Mouse (Mus musculus) left cerebral cortex, adult 9 months (tissue): ENCODE measurements around the gene Arid3b.

ENCODE experiments used
- DNase-seq, 2 experiments: peaks; one replicate each; pipeline ENCODE4 v3.0.0; 2022; ENCODE audit warnings: low spot score in 2 of 2

Gene Arid3b

DNA sequence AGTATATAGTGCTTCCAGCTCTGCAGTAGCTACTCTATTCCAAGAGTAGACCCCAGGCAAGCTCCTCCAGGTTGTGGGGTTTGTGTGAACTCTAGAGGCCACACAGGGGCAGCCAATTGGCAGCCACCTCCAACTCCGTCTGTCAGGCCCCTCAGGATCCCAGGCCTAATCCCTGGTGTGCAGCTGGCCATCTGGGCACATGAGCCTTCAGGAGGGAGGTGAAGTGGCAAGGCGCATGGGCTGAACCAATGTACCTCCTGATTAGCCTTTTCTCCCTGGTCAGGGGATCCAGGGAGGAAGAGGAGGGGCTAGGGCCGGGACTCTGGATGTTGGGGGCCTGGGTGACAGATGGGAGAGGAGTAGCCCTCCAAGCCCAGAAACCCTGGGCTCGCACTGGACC lies 60.9 kb downstream of the Arid3b start:
- DNase-seq, result no peak

DNA sequence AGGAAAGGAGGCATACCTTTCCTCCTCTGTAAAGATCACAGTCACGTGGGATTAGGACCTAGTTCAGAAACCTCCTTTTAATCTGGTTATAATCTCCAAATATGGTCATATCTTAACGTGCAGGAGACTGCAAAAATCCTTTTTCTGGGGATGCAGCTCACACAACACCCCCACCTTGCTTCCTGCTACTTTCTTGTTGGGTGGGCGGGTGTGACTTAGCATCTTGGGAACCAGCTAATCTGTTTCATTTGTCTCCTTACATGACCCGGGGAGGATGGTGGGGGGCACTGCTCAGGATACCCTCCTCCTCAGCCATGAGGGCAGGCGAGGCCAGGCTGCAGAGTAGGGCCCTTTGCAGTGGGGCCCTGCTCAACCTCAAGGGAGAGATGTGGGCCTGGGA lies 61.6 kb downstream of the Arid3b start:
- DNase-seq, result peak; percentile 72 to 73

DNA sequence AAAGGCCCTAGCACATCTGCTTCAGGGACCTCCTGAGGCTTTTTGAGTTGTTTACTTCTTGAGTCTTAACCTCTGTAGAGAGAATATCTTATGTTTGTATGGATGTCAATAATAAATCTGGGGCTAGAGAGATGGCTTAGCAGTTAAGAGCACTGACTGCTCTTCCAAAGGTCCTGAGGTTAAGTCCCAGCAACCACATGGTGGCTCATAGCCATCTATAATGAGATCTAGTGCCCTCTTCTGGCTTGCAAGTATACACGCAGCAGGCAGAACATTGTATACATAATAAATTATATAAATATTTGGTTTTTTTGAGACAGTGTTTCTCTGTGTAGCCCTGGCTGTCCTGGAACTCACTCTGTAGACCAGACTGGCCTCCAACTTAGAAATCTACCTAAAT lies 62.4 kb downstream of the Arid3b start:
- DNase-seq, result no peak

GRCm38 (mm10) chr9:57773754-57774153 lies 62.8 kb downstream of the Arid3b start:
- no peak for DNase-seq

DNA sequence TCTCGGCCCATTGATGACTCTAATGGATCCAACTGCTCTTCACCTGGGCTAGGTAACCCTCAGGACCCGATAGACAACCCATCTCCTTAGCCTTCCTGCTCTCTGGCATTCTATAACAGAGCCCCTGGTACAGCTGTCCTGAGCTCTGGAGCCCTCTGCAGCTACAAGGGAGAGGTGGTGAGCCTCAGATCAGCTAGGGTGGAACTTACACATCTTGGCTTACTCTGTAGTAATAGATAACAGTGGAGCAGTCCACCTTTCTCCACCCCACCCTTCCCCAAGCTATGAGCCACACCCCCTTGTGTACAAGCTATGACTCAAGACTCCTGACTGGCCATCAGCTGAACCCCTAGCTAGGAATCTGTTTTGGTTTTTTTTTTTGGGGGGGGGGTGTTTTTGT lies 65.8 kb downstream of the Arid3b start:
- no peak for DNase-seq

- DNase-seq, result no peak
These were observed 66.4 kb downstream of the Arid3b start for GRCm38 (mm10) chr9:57770214-57770613.

DNA sequence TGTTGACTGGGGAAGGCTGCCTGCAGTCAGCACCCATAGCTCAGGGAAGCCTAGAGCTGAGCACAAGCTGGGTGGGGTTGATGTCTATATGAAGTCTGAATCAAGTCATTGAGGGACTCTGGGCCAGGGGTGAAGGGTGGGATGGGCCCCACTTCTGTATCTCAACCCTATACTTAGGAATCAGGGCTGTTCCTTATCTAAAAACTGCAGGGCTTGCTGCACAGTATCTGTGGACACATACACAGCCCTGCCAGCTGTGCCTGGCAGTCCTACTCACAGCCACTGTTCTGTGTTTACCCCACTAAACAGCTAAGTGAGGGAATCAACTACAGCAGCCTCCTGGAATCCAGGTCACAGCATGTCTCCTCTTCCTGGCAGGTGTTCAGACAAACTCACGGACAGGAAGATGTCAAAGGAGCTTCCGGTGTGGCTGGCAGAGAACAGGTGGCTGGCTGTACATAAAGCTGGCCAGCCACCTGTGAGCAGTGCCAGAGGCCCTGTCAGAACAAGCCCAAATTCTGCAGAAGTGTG lies 67.0 kb downstream of the Arid3b start:
- no peak for DNase-seq

DNA sequence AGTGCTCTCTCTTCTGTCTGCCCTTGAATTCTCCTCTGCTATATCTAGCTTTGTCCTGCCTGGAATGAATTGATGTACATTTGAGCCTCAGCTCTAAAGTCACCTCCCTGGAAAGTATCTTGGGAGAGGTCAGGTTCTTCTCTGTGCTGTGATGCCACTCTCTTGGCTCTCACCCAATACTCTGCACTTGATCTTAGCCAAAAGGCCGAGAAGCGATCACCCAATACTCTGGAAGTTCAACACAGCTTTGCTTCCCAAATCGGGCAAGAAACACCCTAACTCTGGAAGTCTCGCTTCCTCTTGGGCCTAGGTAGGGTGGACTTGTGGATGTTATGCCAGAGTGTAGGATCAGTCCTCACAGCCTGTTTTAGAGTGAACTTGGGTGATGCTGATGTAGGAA lies 69.4 kb downstream of the Arid3b start:
- DNase-seq, result no peak

GRCm38 (mm10) chr9:57766431-57766830 lies 70.2 kb downstream of the Arid3b start:
- DNase-seq, result peak in 1 of 2 experiments; percentile 48

GRCm38 (mm10) chr9:57765364-57766351 lies 70.9 kb downstream of the Arid3b start, which contains the start of gene Clk3:
Gene Clk3, minus strand, starts transcription at chr9:57765860.
- peak in 1 of 2 experiments; percentile 78 for DNase-seq

DNA sequence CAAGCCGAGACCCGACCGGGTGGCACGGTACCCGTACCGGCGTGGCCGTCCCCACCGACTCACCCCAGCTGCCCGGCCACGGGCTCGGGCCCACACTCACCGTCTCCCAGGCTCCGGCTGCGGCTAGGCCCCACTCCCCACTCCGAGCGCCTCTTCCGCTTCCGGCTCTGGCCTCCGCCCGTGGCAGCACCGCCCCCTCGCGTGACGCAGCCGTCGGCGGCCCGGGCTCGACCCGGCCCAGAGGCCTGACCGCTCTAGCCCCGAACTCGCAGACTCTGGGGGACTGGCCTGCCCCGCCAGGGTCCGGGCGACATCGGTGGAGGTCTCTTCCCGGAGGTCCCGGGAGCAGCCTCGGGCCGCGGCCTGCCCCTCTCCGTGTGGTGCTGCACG lies 71.6 kb downstream of the Arid3b start:
- peak; percentile 80 to 91 for DNase-seq

DNA sequence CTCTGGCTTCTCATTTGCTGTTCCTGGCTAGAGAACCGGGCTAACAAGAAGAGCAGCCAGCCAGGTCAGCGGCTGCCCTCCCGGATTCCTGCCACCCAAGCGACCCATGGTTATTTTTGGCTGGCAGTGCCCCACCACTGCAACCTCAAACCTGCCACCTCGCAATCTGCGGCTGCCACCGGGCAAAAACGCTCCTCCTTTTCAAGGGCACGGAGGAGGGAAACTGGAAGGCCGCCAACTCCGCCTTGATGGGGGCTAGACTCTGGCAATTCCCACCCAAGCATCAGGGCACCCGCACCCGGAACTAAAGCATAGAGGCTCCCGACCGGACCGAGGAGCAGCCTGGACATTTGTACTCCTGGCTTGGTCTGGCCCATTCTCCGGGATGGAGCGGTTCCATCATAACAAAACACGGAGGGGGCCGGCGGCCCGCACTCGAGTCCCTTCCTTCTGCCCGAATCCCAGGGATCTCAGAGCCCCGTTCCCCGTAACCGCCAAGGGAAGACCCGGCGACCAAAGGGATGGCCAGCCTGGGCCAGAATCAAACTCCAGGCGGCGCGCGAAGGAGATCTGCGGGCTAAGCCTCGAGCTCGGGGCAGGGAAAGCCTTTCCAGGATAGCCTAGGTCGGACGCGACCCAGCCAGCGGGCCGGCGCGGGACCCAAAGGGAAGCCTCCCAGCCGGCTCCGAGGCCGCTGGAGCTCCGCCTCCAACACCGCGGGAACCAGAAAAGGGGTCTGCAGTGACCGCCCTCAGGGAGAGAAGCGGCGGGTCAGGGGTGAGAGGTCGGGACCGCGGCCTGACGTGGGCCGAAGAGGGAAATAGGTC lies 72.2 kb downstream of the Arid3b start:
- peak; percentile 69 to 77 for DNase-seq

DNA sequence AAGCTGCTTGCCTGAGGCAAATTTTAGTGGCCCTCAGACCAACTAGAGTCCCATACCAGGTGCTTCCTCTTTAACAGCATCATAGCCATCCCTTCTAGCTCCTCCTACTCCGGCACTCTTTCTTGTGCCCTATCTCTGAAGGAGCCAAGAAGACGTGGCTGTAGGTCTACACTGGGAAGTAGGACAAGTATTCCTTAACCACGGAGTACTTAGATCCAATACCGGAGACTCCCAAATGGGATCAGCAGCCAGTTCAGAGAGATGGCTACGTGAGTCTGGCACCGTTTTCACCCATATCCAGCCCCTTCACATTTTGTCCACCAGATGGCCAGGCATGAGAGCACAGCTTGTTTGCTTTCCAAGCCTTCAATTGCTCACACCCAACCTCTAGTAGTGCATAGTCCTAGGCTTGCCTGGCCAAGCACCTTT lies 74.0 kb downstream of the Arid3b start:
- DNase-seq, result no peak

DNA sequence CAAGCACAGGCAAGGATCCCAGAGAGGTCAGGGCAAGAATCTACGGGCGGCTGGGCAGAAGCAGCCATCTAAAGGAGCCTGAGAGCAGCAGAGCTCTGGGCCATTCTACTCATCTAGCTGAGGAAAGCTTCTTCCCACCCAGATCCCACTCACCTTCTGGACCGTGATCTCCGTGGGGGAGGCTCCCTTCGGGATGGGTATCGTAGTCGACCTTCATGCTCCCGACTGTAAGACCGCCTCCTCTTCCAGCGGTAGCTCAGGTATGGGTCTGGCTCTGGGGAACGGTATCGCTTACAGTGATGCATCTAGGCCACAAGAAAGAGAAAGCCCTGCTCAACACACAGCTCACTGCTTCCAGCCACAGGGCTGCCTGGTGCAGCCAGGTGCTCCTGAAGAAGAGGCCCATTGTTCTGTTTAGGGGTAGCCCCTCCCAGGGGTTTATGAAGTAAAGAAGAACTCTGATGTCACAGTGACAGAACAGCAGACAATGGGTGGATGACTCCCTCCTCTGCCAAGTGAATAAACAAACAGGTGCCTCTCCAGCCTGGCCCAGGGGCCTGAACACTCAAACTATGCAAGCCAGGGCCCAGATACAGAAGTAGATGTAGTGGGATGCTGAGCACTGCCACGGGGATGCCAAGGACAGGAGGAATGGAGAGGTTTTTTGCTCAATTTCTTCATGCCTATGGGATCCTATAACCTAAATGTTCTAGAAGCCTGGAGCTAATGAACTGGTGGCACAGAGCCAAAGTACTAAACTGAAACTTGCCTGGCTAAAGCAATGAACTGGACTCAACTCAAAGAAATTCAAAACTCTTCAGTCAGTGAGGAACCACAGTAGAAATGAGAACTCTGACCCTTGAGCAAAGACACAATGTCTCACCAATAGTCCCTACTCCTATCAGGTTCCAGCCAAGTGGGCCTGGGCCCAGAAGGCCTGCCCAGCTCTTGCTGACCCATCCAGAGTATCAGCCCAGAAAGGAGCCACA lies 74.7 kb downstream of the Arid3b start:
- no peak for DNase-seq

- DNase-seq, result no peak
These were observed 76.0 kb downstream of the Arid3b start for GRCm38 (mm10) chr9:57760416-57761146.

GRCm38 (mm10) chr9:57759289-57759688 lies 77.3 kb downstream of the Arid3b start:
- peak in 1 of 2 experiments; percentile 56 for DNase-seq

GRCm38 (mm10) chr9:57758528-57758927 lies 78.1 kb downstream of the Arid3b start:
- DNase-seq, result no peak

GRCm38 (mm10) chr9:57757578-57757977 lies 79.0 kb downstream of the Arid3b start:
- DNase-seq, result no peak

- no peak for DNase-seq
These were observed 85.7 kb downstream of the Arid3b start for GRCm38 (mm10) chr9:57750901-57751300.

GRCm38 (mm10) chr9:57748831-57749230 lies 87.8 kb downstream of the Arid3b start:
- DNase-seq, result no peak
